Mouse (Mus musculus) liver, embryonic 11.5 days (tissue): ENCODE measurements around the gene Atr. TPM values are rescaled to one million over a fixed set of nuclear protein-coding genes. Genes with fewer than 3 reads are reported as not detected.

Source experiments
- ATAC-seq: fragments of 200-750 bp; cut with Nextera tagmentation; replicated peaks from 2 replicates; pipeline ENCODE4 v1.8.0; 2017; ENCODE audit warnings: moderate number of reproducible peaks, mild to moderate bottlenecking, moderate TSS enrichment, moderate library complexity; ENCODE audit not compliant: low FRiP score
- DNase-seq: peaks from one replicate; pipeline ENCODE4 v3.0.0-alpha.2; 2017; ENCODE audit warnings: low spot score
- H3K27ac ChIP-seq: fragments of 300-500 bp; sonication (generic); 2 replicates; pipeline ENCODE4 v1.5.1; 2014; ENCODE audit warnings: mild to moderate bottlenecking, low read depth, low read length, control low read depth
- H3K27me3 ChIP-seq: fragments of 300-500 bp; sonication (generic); replicated peaks from 2 replicates; pipeline ENCODE4 v1.6.1; 2014; ENCODE audit warnings: low read length, mixed read lengths; ENCODE audit not compliant: control insufficient read depth, insufficient read depth
- H3K36me3 ChIP-seq: fragments of 300-500 bp; sonication (generic); 2 replicates; pipeline ENCODE4 v1.6.1; 2014; ENCODE audit warnings: mild to moderate bottlenecking, low read length, moderate library complexity, mixed read lengths; ENCODE audit not compliant: control insufficient read depth, insufficient read depth
- H3K4me1 ChIP-seq: fragments of 300-500 bp; sonication (generic); replicated peaks from 2 replicates; pipeline ENCODE4 v1.6.1; 2014; ENCODE audit warnings: low read length, mixed read lengths; ENCODE audit not compliant: control insufficient read depth, insufficient read depth
- H3K4me2 ChIP-seq: fragments of 300-500 bp; sonication (generic); 2 replicates; pipeline ENCODE4 v1.6.1; 2014; ENCODE audit warnings: mild to moderate bottlenecking, control low read depth, moderate library complexity
- H3K4me3 ChIP-seq: fragments of 300-500 bp; sonication (generic); 2 replicates; pipeline ENCODE4 v1.5.1; 2014; ENCODE audit warnings: low read depth, low read length, control low read depth
- H3K9ac ChIP-seq: fragments of 300-500 bp; sonication (generic); 2 replicates; pipeline ENCODE4 v1.6.1; 2014; ENCODE audit warnings: low read depth, low read length, control low read depth
- H3K9me3 ChIP-seq: fragments of 300-500 bp; sonication (generic); 2 replicates; pipeline ENCODE4 v1.6.1; 2016; ENCODE audit warnings: low read length, inconsistent platforms, mixed read lengths; ENCODE audit not compliant: control insufficient read depth
- WGBS: fragments of 180-500 bp; shearing (Covaris S2); extraction: QIAGEN DNeasy Blood & Tissue Kit; methylation state at CpG from one replicate; pipeline ENCODE4 v1.1.7; 2014; 5-methylcytosine and 5-hydroxymethylcytosine counted together
- polyA plus RNA-seq: library from polyadenylated mRNA; unstranded; fragments of >200 nt; fragmentation: Nextera tagmentation; extraction: Ambion mirVana; gene quantifications from 2 replicates; pipeline ENCODE4 v1.2.1, GENCODE M21; 2014

The Atr gene
- polyA plus RNA-seq, 1 experiment from 2014 or later = 19.9 TPM

DNA sequence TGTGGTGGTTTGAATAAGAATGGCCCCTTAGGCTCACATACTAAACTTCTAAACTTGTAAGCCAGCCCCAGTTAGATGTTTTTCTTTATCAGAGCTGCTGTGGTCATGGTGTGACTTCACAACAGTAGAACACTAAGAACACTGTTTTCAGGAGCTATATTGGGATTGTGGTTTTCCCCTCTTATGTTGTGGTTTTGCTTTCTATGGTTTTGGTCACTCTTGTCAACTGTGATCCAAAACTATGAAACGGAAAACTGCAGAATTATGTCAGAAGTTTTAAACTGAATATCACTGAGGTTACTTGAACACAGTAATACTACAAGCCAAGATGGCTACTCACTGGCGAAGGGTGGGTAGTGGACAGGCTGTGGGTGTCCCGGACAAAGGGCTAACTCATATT lies 24.6 kb upstream of the Atr start:
- H3K9ac ChIP-seq = no peak overlapping the region
- H3K9me3 ChIP-seq = no peaks in the 10 kb centered on the region
- H3K4me2 ChIP-seq = no peak overlapping the region
- H3K4me1 ChIP-seq = no peaks in the 10 kb centered on the region
- no peak overlapping the region for H3K27ac ChIP-seq
- H3K36me3 ChIP-seq = no peaks in the 10 kb centered on the region
- H3K27me3 ChIP-seq = no peaks in the 10 kb centered on the region
- no peak for DNase-seq
- H3K4me3 ChIP-seq = no peak overlapping the region
- WGBS = 66% methylated on average over 3 of the region's 3 CpGs
- ATAC-seq = no peak

DNA sequence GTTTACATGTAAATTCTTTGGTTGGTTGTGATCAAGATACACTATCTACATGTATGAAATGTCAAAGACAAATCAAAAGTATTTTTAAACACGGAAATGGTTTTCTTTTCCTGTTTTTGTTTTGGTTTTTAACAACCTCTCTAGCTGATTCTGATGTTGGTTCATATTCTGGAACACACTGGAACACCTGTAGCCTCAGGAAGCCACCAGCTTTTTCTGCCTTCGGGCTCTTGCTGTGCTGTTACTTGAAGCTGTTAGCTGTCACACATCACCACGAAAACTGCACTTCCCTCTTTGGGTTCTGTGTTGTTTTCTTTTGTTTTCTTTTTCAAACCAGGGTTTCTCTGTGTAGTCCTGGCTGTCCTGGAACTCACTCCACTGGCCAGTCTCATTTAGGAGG lies 22.6 kb upstream of the Atr start:
- Histone ChIP-seq H3K9me3 (no peaks in the 10 kb centered on the region), H3K36me3 (no peaks in the 10 kb centered on the region)
- ATAC-seq = no peak

DNA sequence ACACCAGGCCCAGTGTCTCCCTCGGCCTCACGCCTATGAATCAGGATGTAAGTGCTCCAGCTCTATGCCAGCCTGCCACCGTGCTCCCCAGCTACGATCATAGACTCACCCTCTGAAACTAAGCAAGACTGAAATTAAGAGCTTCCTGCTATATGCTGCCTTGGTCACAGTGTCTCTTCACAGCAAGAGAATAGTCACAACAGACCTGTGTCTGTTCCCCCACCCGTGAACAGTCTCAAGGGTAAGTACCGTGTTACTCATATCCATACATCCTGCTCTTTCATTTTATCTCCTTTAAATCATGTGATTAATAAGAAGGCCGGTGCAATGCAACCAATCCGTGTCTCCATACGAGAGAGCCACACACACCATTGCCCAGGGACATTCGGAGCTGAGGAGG lies 21.7 kb upstream of the Atr start:
- no peaks in the 10 kb centered on the region for H3K27me3 ChIP-seq
- H3K9me3 ChIP-seq = no peaks in the 10 kb centered on the region
- H3K4me3 ChIP-seq = no peak overlapping the region
- ATAC-seq (no peak), DNase-seq (no peak)
- H3K36me3 ChIP-seq = no peaks in the 10 kb centered on the region
- 84% methylated on average over 10 of the region's 10 CpGs for WGBS
- no peak overlapping the region for H3K4me2 ChIP-seq
- no peaks in the 10 kb centered on the region for H3K4me1 ChIP-seq
- no peak overlapping the region for H3K9ac ChIP-seq
- H3K27ac ChIP-seq = no peak overlapping the region

More for the DNA sequence above, 22.6 kb upstream of the Atr start:
- H3K4me1 ChIP-seq = no peaks in the 10 kb centered on the region
- no peak for DNase-seq
- H3K27ac ChIP-seq = no peak overlapping the region
- H3K4me3 ChIP-seq = no peak overlapping the region
- no peak overlapping the region for H3K9ac ChIP-seq
- no peaks in the 10 kb centered on the region for H3K27me3 ChIP-seq
- whole genome bisulfite sequencing = 42% methylated on average over 3 of the region's 3 CpGs
- H3K4me2 ChIP-seq = no peak overlapping the region

DNA sequence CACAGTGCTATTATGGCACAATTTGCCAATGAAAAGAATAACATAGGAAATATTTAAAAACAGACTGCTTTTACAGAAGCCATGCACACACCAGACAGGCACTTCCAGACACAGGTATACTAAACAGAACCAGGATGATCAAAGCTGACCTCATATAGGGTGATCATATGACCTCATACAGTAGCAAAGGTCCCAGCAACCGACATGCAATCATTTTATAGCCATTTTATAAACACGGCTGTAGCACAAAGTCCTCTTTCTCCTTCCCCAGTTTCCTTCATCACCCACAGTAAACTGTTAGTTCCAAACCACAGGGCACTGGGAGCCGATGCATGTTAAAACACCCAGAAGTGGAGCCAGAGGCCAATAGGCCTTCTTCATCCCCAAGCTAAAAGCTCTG lies 18.0 kb upstream of the Atr start:
- WGBS = 80% methylated on average over 3 of the region's 3 CpGs
- ATAC-seq = no peak

DNA sequence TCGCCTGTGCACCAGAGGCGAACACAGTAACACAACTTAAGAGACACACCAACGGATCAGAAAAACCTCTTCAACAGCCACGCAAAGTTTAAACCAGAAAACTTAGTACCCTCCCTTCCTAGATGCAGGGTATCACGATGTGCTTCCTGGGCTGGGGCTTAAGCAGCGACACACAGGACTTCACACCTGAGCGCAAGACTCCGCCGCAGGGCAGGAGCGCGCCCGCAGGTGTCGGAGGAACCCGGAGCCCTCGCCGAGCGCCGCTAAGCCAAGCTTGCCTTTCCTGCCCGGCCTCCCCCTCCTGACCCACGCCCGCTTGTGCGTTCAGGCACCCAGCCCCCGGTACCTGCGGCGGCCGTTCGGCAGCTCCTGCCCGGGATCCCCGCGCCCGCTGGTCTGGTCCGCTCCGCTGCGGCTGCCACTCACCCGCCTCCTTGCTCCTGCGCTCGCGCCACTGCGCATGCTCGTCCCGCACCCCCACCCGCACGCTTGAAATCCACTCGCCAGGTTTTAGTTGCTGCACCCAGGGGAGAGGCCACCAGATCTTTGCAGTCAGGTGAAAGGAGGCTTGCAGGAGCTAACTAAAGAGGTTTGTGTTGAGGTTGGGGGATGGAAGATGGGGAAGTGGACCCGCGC lies 12.5 kb upstream of the Atr start, which contains the start of gene Pls1:
Pls1 (minus strand) TSS at position 487 of the 636 bp plus-strand sequence.
- H3K4me3 ChIP-seq = peak within 1 kb of the TSS; percentile 64
- no peaks in the 10 kb centered on the region; the same call in 1 of the 2 replicates for H3K4me1 ChIP-seq
- no peak within 1 kb of the TSS for H3K27ac ChIP-seq
- peak within 1 kb of the TSS; percentile 61 for H3K9ac ChIP-seq
- under 1% methylated on average over 45 of the region's 46 CpGs for WGBS
- peak within 1 kb of the TSS; percentile 84 for H3K4me2 ChIP-seq
- H3K9me3 ChIP-seq = no peaks in the 10 kb centered on the region
- ATAC-seq (peak; percentile 67), DNase-seq (peak; percentile 85)
- H3K36me3 ChIP-seq = no peaks in the 10 kb centered on the region
- peaks cover 28% of the 10 kb centered on the region for H3K27me3 ChIP-seq

More for the DNA sequence above, 18.0 kb upstream of the Atr start:
- no peak overlapping the region for H3K4me3 ChIP-seq
- no peaks in the 10 kb centered on the region for H3K36me3 ChIP-seq
- no peaks in the 10 kb centered on the region; the same call in 1 of the 2 replicates for H3K4me1 ChIP-seq
- DNase-seq = no peak
- no peak overlapping the region for H3K4me2 ChIP-seq
- H3K27me3 ChIP-seq = peaks cover 12% of the 10 kb centered on the region; the same call in 1 of the 2 replicates
- H3K9ac ChIP-seq = no peak overlapping the region
- H3K27ac ChIP-seq = no peak overlapping the region
- no peaks in the 10 kb centered on the region for H3K9me3 ChIP-seq

DNA sequence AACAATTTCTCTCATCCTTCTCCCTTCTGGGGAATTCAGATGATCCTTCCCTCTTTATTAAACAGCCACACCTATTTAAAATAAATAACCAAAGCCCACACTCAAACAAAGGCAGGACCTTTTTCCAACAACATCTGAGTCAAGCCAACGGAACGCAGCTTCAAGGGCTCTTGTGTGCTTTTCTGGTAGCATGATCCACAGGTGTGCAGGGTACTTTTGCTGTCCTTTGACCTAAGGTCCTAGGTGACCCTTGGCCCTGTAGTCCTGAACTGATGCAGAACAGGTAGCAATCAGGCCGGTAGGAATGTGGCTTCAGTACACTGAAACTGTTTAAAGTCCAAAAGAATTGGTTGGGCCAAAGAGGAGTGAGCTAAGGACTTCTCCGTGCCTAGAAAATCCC lies 11.7 kb upstream of the Atr start:
- H3K27me3 ChIP-seq = peaks cover 28% of the 10 kb centered on the region
- WGBS = 58% methylated on average over 4 of the region's 4 CpGs
- ATAC-seq = no peak
- peak overlapping the region; percentile 84 for H3K4me2 ChIP-seq
- H3K4me1 ChIP-seq = no peaks in the 10 kb centered on the region; the same call in 1 of the 2 replicates
- no peaks in the 10 kb centered on the region for H3K36me3 ChIP-seq
- no peak for DNase-seq
- no peak overlapping the region for H3K9ac ChIP-seq
- H3K27ac ChIP-seq = no peak overlapping the region
- H3K4me3 ChIP-seq = no peak overlapping the region
- H3K9me3 ChIP-seq = no peaks in the 10 kb centered on the region

DNA sequence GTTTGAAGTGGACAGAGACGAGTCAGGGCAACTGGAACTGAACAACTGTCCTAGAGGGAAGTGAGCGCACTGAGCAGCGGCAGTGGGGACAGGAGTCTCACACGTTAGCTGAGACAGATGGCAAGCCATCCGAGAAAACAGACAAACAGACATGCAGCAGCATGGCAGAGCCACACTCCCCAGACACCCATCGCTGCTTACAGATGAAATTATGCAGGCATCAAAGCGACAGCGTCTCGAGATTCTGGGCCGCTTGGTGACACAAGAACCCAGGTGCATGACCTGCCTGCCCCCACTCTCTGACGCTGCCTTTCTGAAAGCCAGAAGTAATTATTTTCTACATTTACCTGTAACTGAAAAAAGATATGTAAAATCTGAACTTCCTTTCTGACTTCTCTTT lies 5.7 kb upstream of the Atr start:
- Histone ChIP-seq H3K4me1 (no peaks in the 10 kb centered on the region; the same call in 1 of the 2 replicates), H3K4me3 (no peak overlapping the region), H3K4me2 (no peak overlapping the region), H3K36me3 (no peaks in the 10 kb centered on the region), H3K27ac (no peak overlapping the region), H3K27me3 (no peaks in the 10 kb centered on the region), H3K9ac (no peak overlapping the region), H3K9me3 (no peaks in the 10 kb centered on the region)
- ATAC-seq (no peak), DNase-seq (no peak)
- WGBS = 76% methylated on average over 11 of the region's 11 CpGs

DNA sequence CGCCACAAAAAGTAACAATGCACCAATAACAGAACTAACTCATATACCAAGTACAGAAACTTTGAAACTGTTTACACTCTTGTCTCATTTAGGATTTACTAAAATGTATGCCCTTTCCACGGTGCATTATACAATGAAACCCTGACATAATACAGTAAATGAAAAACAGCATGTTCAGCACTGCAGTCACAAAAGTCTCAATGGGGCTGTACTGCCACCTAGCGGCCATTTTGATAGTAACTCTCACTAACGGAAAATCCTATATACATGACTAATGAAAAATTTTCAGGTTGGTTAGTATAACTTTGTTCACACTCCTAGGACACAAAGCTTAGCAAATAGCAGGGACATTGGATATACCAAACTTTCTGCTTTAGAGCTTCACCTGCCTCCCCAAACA lies 4.5 kb upstream of the Atr start:
- DNase-seq = peak; percentile 55
- Histone ChIP-seq H3K36me3 (no peaks in the 10 kb centered on the region), H3K4me1 (no peaks in the 10 kb centered on the region; the same call in 1 of the 2 replicates), H3K9me3 (no peaks in the 10 kb centered on the region), H3K9ac (no peak overlapping the region), H3K27ac (no peak overlapping the region), H3K27me3 (no peaks in the 10 kb centered on the region), H3K4me2 (no peak overlapping the region), H3K4me3 (no peak overlapping the region)
- WGBS = 26% methylated on average over 4 of the region's 4 CpGs
- no peak for ATAC-seq

DNA sequence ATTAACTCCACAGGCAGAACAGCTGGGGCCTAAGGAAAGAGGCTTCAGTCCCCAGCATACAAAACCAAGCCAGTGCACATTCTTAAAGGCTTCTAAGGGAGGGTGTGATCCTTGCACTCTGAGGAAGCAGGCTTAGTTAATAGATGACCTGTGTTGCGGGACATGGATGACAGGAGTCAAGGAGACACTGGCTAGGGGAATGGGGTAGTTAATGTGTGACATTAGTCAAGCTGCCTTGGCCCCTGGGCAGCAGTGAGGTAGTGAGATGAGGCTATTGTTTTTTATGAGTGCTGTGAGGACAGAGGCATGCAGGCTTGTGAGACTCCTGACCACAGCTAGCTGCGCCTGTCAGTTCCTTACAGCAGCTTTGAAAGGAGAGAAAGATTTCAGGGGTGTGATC lies 2.5 kb upstream of the Atr start:
- no peak overlapping the region for H3K27ac ChIP-seq
- H3K36me3 ChIP-seq = no peaks in the 10 kb centered on the region
- 0 out of 2 replicates have a peak overlapping the region, but pooled peaks have one; percentile 30 for H3K9ac ChIP-seq
- ATAC-seq (no peak), DNase-seq (no peak)
- H3K4me3 ChIP-seq = no peak overlapping the region
- H3K4me1 ChIP-seq = no peaks in the 10 kb centered on the region; the same call in 1 of the 2 replicates
- no peaks in the 10 kb centered on the region for H3K9me3 ChIP-seq
- 77% methylated on average over 2 of the region's 2 CpGs for WGBS
- H3K4me2 ChIP-seq = no peak overlapping the region
- no peaks in the 10 kb centered on the region for H3K27me3 ChIP-seq
